Mouse (Mus musculus): ENCODE measurements around the gene Gm11127.

DNA sequence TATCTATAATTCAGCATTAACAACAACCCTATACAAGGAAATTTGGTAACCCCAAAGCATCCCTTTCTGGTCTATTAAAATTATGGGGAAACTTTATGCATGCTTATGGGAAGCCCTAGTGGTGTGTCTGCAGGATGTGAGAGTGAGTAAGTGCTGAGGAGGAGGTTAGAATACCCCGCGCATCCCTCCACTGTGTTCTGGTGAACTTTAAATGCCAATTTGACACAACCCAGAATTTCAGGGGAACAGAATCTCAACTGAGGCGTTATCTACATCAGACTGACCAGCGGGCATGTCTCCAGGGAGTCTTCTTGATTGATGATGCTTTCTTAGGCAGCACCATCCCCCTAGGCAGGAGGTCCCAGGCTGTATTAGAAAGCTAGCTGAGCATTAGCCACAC is 32.3 kb downstream of the Gm11127 start:
- TF ChIP-seq CTCF (IDR thresholded peaks at IDR 0.05; ENCODE audit: low read depth, low read length) (no peak), POLR2A (IDR thresholded peaks at IDR 0.05; ENCODE audit: insufficient read depth, low read length) (no peak), EP300 (IDR thresholded peaks at IDR 0.05; ENCODE audit: insufficient read depth, low read depth, low read length) (no peak)
